31 mouse cellular contexts compared by ENCODE assay signal in genomic region chr3:4836888-4837287, GRCm38 (mm10).
"Had no signal": no experiment of that assay in that cellular context is flagged by ENCODE, and none has a peak within 500 bp of the region (broad histone marks: within the 10 kb centered on the region; RNA-seq: fewer than 3 reads in every experiment).

No protein-coding gene starts in this region.

- H3K27me3 ChIP-seq: limb, embryonic 12.5 days; limb, embryonic 13.5 days; limb, embryonic 15.5 days; liver, embryonic 12.5 days; liver, embryonic 13.5 days; liver, embryonic 15.5 days; lung, embryonic 15.5 days; megakaryocyte, embryonic 14.5 days; midbrain, embryonic 12.5 days; midbrain, embryonic 13.5 days; midbrain, embryonic 15.5 days; neural tube, embryonic 12.5 days had no signal

- H3K9me3 ChIP-seq: limb, embryonic 10.5 days; limb, embryonic 12.5 days; limb, embryonic 13.5 days; limb, embryonic 15.5 days; liver, embryonic 12.5 days; liver, embryonic 13.5 days; liver, embryonic 15.5 days; lung, embryonic 15.5 days; megakaryocyte, embryonic 14.5 days; midbrain, embryonic 10.5 days; midbrain, embryonic 12.5 days; midbrain, embryonic 13.5 days; midbrain, embryonic 15.5 days; neural tube, embryonic 12.5 days had no signal

- H3K36me3 ChIP-seq: limb, embryonic 10.5 days; limb, embryonic 12.5 days; limb, embryonic 13.5 days; limb, embryonic 15.5 days; liver, embryonic 12.5 days; liver, embryonic 13.5 days; liver, embryonic 15.5 days; lung, embryonic 15.5 days; midbrain, embryonic 10.5 days; midbrain, embryonic 12.5 days; midbrain, embryonic 13.5 days; midbrain, embryonic 15.5 days; neural tube, embryonic 12.5 days had no signal

- H3K4me3 ChIP-seq: limb, embryonic 10.5 days; limb, embryonic 12.5 days; limb, embryonic 13.5 days; limb, embryonic 15.5 days; liver, embryonic 12.5 days; liver, embryonic 13.5 days; liver, embryonic 15.5 days; lung, embryonic 15.5 days; megakaryocyte, embryonic 14.5 days; midbrain, embryonic 10.5 days; midbrain, embryonic 12.5 days; midbrain, embryonic 13.5 days; midbrain, embryonic 15.5 days; myocyte; neural tube, embryonic 12.5 days had no signal

- H3K9ac ChIP-seq: limb, embryonic 12.5 days; limb, embryonic 13.5 days; limb, embryonic 15.5 days; liver, embryonic 12.5 days; liver, embryonic 13.5 days; liver, embryonic 14.5 days; liver, embryonic 15.5 days; liver, postnatal 0 days; lung, embryonic 14.5 days; lung, embryonic 15.5 days; midbrain, embryonic 12.5 days; midbrain, embryonic 13.5 days; midbrain, embryonic 15.5 days; neural tube, embryonic 12.5 days had no signal

- H3K4me1 ChIP-seq: limb, embryonic 10.5 days; limb, embryonic 12.5 days; limb, embryonic 13.5 days; limb, embryonic 15.5 days; liver, embryonic 12.5 days; liver, embryonic 13.5 days; liver, embryonic 15.5 days; lung, embryonic 15.5 days; megakaryocyte, embryonic 14.5 days; midbrain, embryonic 10.5 days; midbrain, embryonic 12.5 days; midbrain, embryonic 13.5 days; midbrain, embryonic 15.5 days; neural tube, embryonic 12.5 days had no signal

- H3K27ac ChIP-seq: limb, embryonic 10.5 days; limb, embryonic 12.5 days; limb, embryonic 13.5 days; limb, embryonic 15.5 days; liver, embryonic 12.5 days; liver, embryonic 13.5 days; liver, embryonic 14.5 days; liver, embryonic 15.5 days; lung, embryonic 15.5 days; macrophage; midbrain, embryonic 10.5 days; midbrain, embryonic 12.5 days; midbrain, embryonic 13.5 days; midbrain, embryonic 15.5 days; neural tube, embryonic 12.5 days had no signal

- ATAC-seq: liver, embryonic 12.5 days; liver, postnatal 0 days; lung, postnatal 0 days; midbrain, embryonic 13.5 days; midbrain, embryonic 15.5 days; midbrain, embryonic 16.5 days had no signal

- H3K4me2 ChIP-seq: limb, embryonic 12.5 days; limb, embryonic 13.5 days; limb, embryonic 15.5 days; liver, embryonic 11.5 days; liver, embryonic 12.5 days; liver, embryonic 13.5 days; liver, embryonic 15.5 days; lung, embryonic 14.5 days; lung, embryonic 15.5 days; midbrain, embryonic 11.5 days; midbrain, embryonic 12.5 days; midbrain, embryonic 13.5 days; midbrain, embryonic 15.5 days; neural tube, embryonic 12.5 days had no signal

- DNase-seq: left cerebral cortex, postnatal 4 days; liver; liver, embryonic 13.5 days; liver, postnatal 0 days; lung, adult 18-20 months; lung, adult 2 months; lung, postnatal 14 days; lung, postnatal 36 days; lung, postnatal 4 days; midbrain, embryonic 14.5 days had no signal
